Mouse (Mus musculus): ENCODE data around the gene Khnyn. TPM values are rescaled to one million over a fixed set of nuclear protein-coding genes. Genes with fewer than 3 reads are reported as not detected.

Khnyn gene
- polyA plus RNA-seq, 1 experiment from 2014 or later = 11.1 TPM

DNA sequence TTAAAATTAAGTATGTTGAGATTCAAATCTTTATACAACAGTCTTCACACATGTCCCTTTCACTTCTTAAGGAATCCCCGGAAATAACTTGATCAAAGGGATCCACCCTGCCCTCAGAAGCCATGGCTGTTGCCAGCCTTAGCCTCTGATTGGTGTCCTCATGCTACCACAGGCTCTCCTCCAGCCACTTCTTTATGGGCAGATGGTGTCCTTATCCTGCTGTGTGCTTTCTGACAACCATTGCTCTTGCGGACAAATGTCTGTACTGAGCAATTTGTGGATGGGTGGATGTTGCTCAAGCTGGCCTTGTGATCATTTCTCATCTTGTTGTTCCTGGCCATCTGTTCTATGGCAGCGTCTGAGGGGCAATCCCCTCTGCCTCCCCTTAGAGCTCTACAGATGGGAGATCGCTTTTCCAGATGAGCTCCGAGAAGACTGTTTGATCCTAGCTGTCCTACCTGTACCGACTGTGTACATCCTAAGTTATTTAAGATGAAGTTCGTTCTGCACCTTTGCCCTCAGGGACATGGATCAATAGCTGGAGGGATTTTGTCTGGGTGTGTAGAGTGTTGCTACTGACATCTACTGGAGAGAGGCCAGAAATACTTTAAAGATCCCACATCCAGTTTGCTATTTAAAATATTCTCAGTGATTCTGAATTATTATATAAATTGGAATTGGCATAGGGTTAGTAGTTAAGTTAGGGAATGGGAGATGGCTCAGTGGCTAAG is 55.5 kb downstream of the Khnyn start:
- Histone ChIP-seq H3K9me3 (no peaks in the 10 kb centered on the region), H3K27me3 (no peaks in the 10 kb centered on the region), H3K9ac (replicated peaks) (no peak overlapping the region), H3K4me3 (replicated peaks) (no peak overlapping the region), H3K36me3 (no peaks in the 10 kb centered on the region), H3K4me2 (replicated peaks) (no peak overlapping the region), H3K27ac (no peak overlapping the region), H3K4me1 (replicated peaks) (no peaks in the 10 kb centered on the region)
- no peak for ATAC-seq
- WGBS = 55% methylated on average over 7 of the region's 7 CpGs

DNA sequence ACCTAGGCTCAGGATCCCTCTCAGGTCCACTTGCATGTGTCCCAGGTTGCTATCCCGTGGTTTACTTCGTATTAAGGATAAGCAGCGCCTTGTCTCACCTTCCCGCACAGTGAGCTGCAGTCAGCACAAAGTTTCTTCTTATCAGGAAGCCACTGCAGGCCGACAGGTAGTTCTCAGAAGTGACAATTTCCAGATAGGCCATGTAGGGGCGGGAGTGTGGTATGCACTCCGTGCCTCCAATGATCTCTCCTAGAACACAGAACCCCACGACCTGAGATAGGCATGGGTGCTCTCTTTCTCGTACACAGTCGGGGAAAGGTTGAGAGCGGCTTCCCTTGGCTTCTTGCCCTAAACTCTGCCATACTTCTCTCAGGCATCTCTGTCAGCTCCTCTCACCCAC is 58.9 kb downstream of the Khnyn start:
- ATAC-seq = no peak
- Histone ChIP-seq H3K36me3 (no peaks in the 10 kb centered on the region), H3K4me1 (replicated peaks) (no peaks in the 10 kb centered on the region), H3K9me3 (no peaks in the 10 kb centered on the region), H3K4me2 (replicated peaks) (no peak overlapping the region), H3K27me3 (no peaks in the 10 kb centered on the region), H3K9ac (replicated peaks) (no peak overlapping the region), H3K4me3 (replicated peaks) (no peak overlapping the region), H3K27ac (no peak overlapping the region)
- 87% methylated on average over 11 of the region's 11 CpGs for WGBS

DNA sequence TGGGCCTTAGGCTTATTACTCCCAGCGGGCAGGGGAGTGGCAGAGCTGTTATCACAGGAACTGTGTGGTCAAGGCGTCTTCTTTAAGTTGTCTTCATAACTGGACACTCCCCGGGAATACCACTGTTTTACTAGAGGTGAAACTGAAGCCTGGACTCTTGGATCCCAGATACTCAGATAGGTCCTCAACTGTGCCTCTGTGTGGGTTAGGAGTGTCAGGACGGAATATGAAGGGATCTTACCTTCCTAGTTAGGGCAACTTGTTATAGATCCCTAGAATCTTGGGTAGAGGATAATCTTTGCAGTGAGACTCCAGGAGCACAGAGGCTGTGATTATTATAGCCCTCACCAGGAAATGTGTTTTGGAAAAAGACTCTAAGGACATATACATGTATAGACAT is 59.8 kb downstream of the Khnyn start, which contains the start of gene Cma1:
TSS of gene Cma1 (minus strand) at position 101 of the 400 bp plus-strand sequence.
- H3K4me1 ChIP-seq (replicated peaks) = no peaks in the 10 kb centered on the region
- no peak within 1 kb of the TSS for H3K4me3 ChIP-seq (replicated peaks)
- H3K9me3 ChIP-seq = no peaks in the 10 kb centered on the region
- H3K27ac ChIP-seq = no peak within 1 kb of the TSS
- no peak within 1 kb of the TSS for H3K9ac ChIP-seq (replicated peaks)
- H3K4me2 ChIP-seq (replicated peaks) = no peak within 1 kb of the TSS
- 82% methylated on average over 4 of the region's 4 CpGs for WGBS
- no peaks in the 10 kb centered on the region for H3K36me3 ChIP-seq
- no peak for ATAC-seq
- no peaks in the 10 kb centered on the region for H3K27me3 ChIP-seq

DNA sequence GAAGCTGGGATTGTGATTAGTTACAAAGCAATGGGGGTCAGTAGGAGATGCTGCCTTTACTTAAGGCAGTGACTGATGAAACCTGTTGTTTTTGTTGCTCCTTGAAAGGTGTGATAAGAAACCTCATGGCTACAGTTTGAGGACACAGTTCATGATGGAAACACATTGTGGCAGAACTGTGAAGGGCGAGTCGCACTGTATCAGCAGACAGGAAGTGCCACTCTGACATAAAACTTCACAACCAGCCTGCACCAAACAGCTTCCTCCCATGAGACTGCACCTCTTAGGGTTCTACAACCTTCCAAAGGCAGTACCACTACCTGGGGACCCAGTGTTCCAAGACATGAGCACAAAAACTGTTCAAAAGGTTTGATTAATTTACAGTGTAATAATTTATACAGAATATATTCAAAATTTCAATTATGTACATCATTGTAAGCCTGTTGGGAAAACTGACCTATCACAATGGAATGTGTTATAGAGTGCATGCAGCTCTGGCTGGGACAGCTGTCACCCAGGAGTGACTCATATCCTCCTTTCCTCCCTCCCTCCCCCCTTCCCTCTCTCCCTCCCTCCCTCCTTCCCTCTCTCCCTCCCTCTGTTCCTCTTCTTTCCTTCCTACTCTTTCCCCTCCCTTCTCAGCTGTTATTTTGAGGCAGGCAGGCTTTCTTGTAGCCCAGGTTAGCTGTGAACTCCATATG is 61.7 kb downstream of the Khnyn start:
- Histone ChIP-seq H3K9ac (replicated peaks) (no peak overlapping the region), H3K27me3 (no peaks in the 10 kb centered on the region), H3K4me2 (replicated peaks) (no peak overlapping the region), H3K9me3 (no peaks in the 10 kb centered on the region), H3K36me3 (no peaks in the 10 kb centered on the region), H3K27ac (no peak overlapping the region), H3K4me3 (replicated peaks) (no peak overlapping the region), H3K4me1 (replicated peaks) (no peaks in the 10 kb centered on the region)
- ATAC-seq = no peak
- 92% methylated on average over 2 of the region's 2 CpGs for WGBS

Other genes with a start within 250 kb of the Khnyn start
- 75.1 and 82.2 TPM in 2 replicates for gene Ipo4, start 249.0 kb upstream of the Khnyn start, polyA plus RNA-seq (2015; fragmentation: Nextera tagmentation; extraction: Ambion mirVana)
- 1.6 and 2.1 TPM in 2 replicates for gene Gm49378, start 247.1 kb upstream of the Khnyn start, polyA plus RNA-seq (2015; fragmentation: Nextera tagmentation; extraction: Ambion mirVana)
- 59.7 and 59.8 TPM in 2 replicates for gene Tm9sf1, start 241.1 kb upstream of the Khnyn start, polyA plus RNA-seq (2015; fragmentation: Nextera tagmentation; extraction: Ambion mirVana)
- gene Tssk4, start 234.8 kb upstream of the Khnyn start, polyA plus RNA-seq (2015; fragmentation: Nextera tagmentation; extraction: Ambion mirVana) = 0.38 and 0.59 TPM in 2 replicates
- gene Mdp1, start 224.4 kb upstream of the Khnyn start, polyA plus RNA-seq (2015; fragmentation: Nextera tagmentation; extraction: Ambion mirVana) = 69.7 and 75.0 TPM in 2 replicates
- gene Gmpr2, start 213.0 kb upstream of the Khnyn start, polyA plus RNA-seq (2015; fragmentation: Nextera tagmentation; extraction: Ambion mirVana) = 49.5 and 53.3 TPM in 2 replicates
- 605 and 607 TPM in 2 replicates for gene Nedd8, start 212.8 kb upstream of the Khnyn start, polyA plus RNA-seq (2015; fragmentation: Nextera tagmentation; extraction: Ambion mirVana)
- 36.9 and 38.5 TPM in 2 replicates for gene Tinf2, start 203.1 kb upstream of the Khnyn start, polyA plus RNA-seq (2015; fragmentation: Nextera tagmentation; extraction: Ambion mirVana)
- 0.32 and 0.46 TPM in 2 replicates for gene Tgm1, start 171.0 kb upstream of the Khnyn start, polyA plus RNA-seq (2015; fragmentation: Nextera tagmentation; extraction: Ambion mirVana)
- 45.0 and 48.8 TPM in 2 replicates for gene Rabggta, start 162.7 kb upstream of the Khnyn start, polyA plus RNA-seq (2015; fragmentation: Nextera tagmentation; extraction: Ambion mirVana)
- 66.3 and 68.8 TPM in 2 replicates for gene Dhrs1, start 139.3 kb upstream of the Khnyn start, polyA plus RNA-seq (2015; fragmentation: Nextera tagmentation; extraction: Ambion mirVana)
- gene Nop9, start 139.3 kb upstream of the Khnyn start, polyA plus RNA-seq (2015; fragmentation: Nextera tagmentation; extraction: Ambion mirVana) = 33.8 and 36.2 TPM in 2 replicates
- 0.19 TPM in 1 of 2 replicates, not detected in the other for gene Cideb, start 126.5 kb upstream of the Khnyn start, polyA plus RNA-seq (2015; fragmentation: Nextera tagmentation; extraction: Ambion mirVana)
- gene Ltb4r2, start 123.5 kb upstream of the Khnyn start, polyA plus RNA-seq (2015; fragmentation: Nextera tagmentation; extraction: Ambion mirVana) = 0.22 and 0.28 TPM in 2 replicates
- gene Ltb4r1, start 119.0 kb upstream of the Khnyn start, polyA plus RNA-seq (2015; fragmentation: Nextera tagmentation; extraction: Ambion mirVana) = 0.26 TPM in 1 of 2 replicates, not detected in the other
- gene Adcy4, start 100.9 kb upstream of the Khnyn start, polyA plus RNA-seq (2015; fragmentation: Nextera tagmentation; extraction: Ambion mirVana) = 4.1 and 4.2 TPM in 2 replicates
- gene Ripk3, start 96.1 kb upstream of the Khnyn start, polyA plus RNA-seq (2015; fragmentation: Nextera tagmentation; extraction: Ambion mirVana) = 2.3 and 2.4 TPM in 2 replicates
- 7.9 and 8.8 TPM in 2 replicates for gene Nfatc4, start 61.8 kb upstream of the Khnyn start, polyA plus RNA-seq (2015; fragmentation: Nextera tagmentation; extraction: Ambion mirVana)
- 13.4 and 13.5 TPM in 2 replicates for gene Nynrin, start 30.9 kb upstream of the Khnyn start, polyA plus RNA-seq (2015; fragmentation: Nextera tagmentation; extraction: Ambion mirVana)
- gene Cbln3, start 555 bp upstream of the Khnyn start, polyA plus RNA-seq (2015; fragmentation: Nextera tagmentation; extraction: Ambion mirVana) = 0.23 and 0.26 TPM in 2 replicates
- 89.4 and 92.5 TPM in 2 replicates for gene Sdr39u1, start 15.3 kb downstream of the Khnyn start, polyA plus RNA-seq (2015; fragmentation: Nextera tagmentation; extraction: Ambion mirVana)
- gene Cma1, start 59.7 kb downstream of the Khnyn start, polyA plus RNA-seq (2015; fragmentation: Nextera tagmentation; extraction: Ambion mirVana) = not detected in 2 replicates
- gene Cma2, start 66.0 kb downstream of the Khnyn start, polyA plus RNA-seq (2015; fragmentation: Nextera tagmentation; extraction: Ambion mirVana) = not detected in 2 replicates
- gene Mcpt1, start 133.0 kb downstream of the Khnyn start, polyA plus RNA-seq (2015; fragmentation: Nextera tagmentation; extraction: Ambion mirVana) = not detected in 2 replicates
- gene Mcpt9, start 145.5 kb downstream of the Khnyn start, polyA plus RNA-seq (2015; fragmentation: Nextera tagmentation; extraction: Ambion mirVana) = not detected in 2 replicates
- gene Mcpt2, start 157.1 kb downstream of the Khnyn start, polyA plus RNA-seq (2015; fragmentation: Nextera tagmentation; extraction: Ambion mirVana) = not detected in 2 replicates
- gene Mcpt4, start 177.4 kb downstream of the Khnyn start, polyA plus RNA-seq (2015; fragmentation: Nextera tagmentation; extraction: Ambion mirVana) = not detected in 2 replicates
- not detected in 2 replicates for gene Mcpt8, start 200.3 kb downstream of the Khnyn start, polyA plus RNA-seq (2015; fragmentation: Nextera tagmentation; extraction: Ambion mirVana)
- gene Ctsg, start 217.6 kb downstream of the Khnyn start, polyA plus RNA-seq (2015; fragmentation: Nextera tagmentation; extraction: Ambion mirVana) = not detected in 2 replicates
- not detected in 2 replicates for gene Gzme, start 235.7 kb downstream of the Khnyn start, polyA plus RNA-seq (2015; fragmentation: Nextera tagmentation; extraction: Ambion mirVana)
- not detected in 2 replicates for gene Gzmd, start 247.7 kb downstream of the Khnyn start, polyA plus RNA-seq (2015; fragmentation: Nextera tagmentation; extraction: Ambion mirVana)